Mouse (Mus musculus) CH12.LX (cell line): ENCODE results near the gene Paox. TPM values are rescaled to one million over a fixed set of nuclear protein-coding genes. Genes with fewer than 3 reads are reported as not detected.

Experiments
- DNase-seq: peaks from one replicate; pipeline ENCODE4 v3.0.0-alpha.2; 2013; ENCODE audit errors: extremely low read depth
- H3K27ac ChIP-seq: 2 replicates; pipeline ENCODE4 v1.5.1; 2012; ENCODE audit warnings: low read depth, mild to moderate bottlenecking, control low read depth, moderate library complexity; ENCODE audit not compliant: insufficient read depth
- H3K27me3 ChIP-seq: replicated peaks from 2 replicates; pipeline ENCODE3; 2012; ENCODE audit warnings: inconsistent platforms
- H3K36me3 ChIP-seq, 2 experiments: replicated peaks in 1 of 2; 2 replicates each; pipeline versions ENCODE3 to v1.6.1; 2012; ENCODE audit warnings: inconsistent platforms in 1 of 2, low read length in 1 of 2, mild to moderate bottlenecking in 1 of 2, mixed read lengths in 1 of 2, moderate library complexity in 1 of 2; ENCODE audit not compliant: control insufficient read depth in 1 of 2, insufficient read depth in 1 of 2
- H3K4me1 ChIP-seq, 2 experiments: 2 replicates each; pipeline ENCODE4 v1.6.1; 2012; ENCODE audit warnings: inconsistent platforms in 1 of 2, moderate library complexity in 1 of 2; ENCODE audit not compliant: insufficient read depth in 2 of 2, control insufficient read depth in 1 of 2
- H3K4me2 ChIP-seq: 2 replicates; pipeline ENCODE4 v1.6.1; 2012; ENCODE audit warnings: low read depth, mild to moderate bottlenecking, control low read depth; ENCODE audit not compliant: poor library complexity, insufficient read depth, severe bottlenecking
- H3K4me3 ChIP-seq, 3 experiments: fragments of 150-350 bp in 1 of 3; sonication (generic) in 1 of 3; replicated peaks in 1 of 3; 2 replicates each; pipeline versions ENCODE3 to v1.5.1; 2011 to 2012; ENCODE audit warnings: low read depth in 2 of 3, low read length in 2 of 3, mild to moderate bottlenecking in 2 of 3, moderate library complexity in 2 of 3, control low read depth in 1 of 3, improper control_type of control experiment in 1 of 3, inconsistent platforms in 1 of 3, mixed read lengths in 1 of 3; ENCODE audit not compliant: poor library complexity in 1 of 3
- H3K79me2 ChIP-seq: replicated peaks from 2 replicates; pipeline ENCODE4 v1.6.1; 2012; ENCODE audit warnings: mild to moderate bottlenecking, moderate library complexity; ENCODE audit not compliant: control insufficient read depth, poor library complexity, insufficient read depth, severe bottlenecking; ENCODE audit errors: extremely low read depth
- H3K9ac ChIP-seq: 2 replicates; pipeline ENCODE4 v1.6.1; 2012; ENCODE audit warnings: low read depth, mild to moderate bottlenecking, control low read depth, moderate library complexity; ENCODE audit not compliant: insufficient read depth
- H3K9me3 ChIP-seq: replicated peaks from 2 replicates; pipeline ENCODE3; 2012; ENCODE audit warnings: low read length, inconsistent platforms, mixed read lengths
- BHLHE40 ChIP-seq: IDR thresholded peaks from 2 replicates; pipeline ENCODE4 v1.6.1; 2011; ENCODE audit warnings: mild to moderate bottlenecking, low read depth, low read length, improper control_type of control experiment
- CHD1 ChIP-seq: IDR thresholded peaks from 2 replicates; pipeline ENCODE4 v1.6.1; 2012; ENCODE audit warnings: low read depth, low read length, improper control_type of control experiment, inconsistent platforms
- CHD2 ChIP-seq: IDR thresholded peaks from 2 replicates; pipeline ENCODE4 v1.6.1; 2011; ENCODE audit warnings: low read length, improper control_type of control experiment
- E2F4 ChIP-seq: IDR thresholded peaks from 2 replicates; pipeline ENCODE4 v1.6.1; 2011; ENCODE audit warnings: low read depth, low read length, improper control_type of control experiment; ENCODE audit not compliant: insufficient replicate concordance
- ELF1 ChIP-seq: IDR thresholded peaks from 2 replicates; pipeline ENCODE4 v1.6.1; 2014; ENCODE audit warnings: low read depth, mild to moderate bottlenecking, inconsistent platforms, low read length, improper control_type of control experiment
- EP300 ChIP-seq: IDR thresholded peaks from 2 replicates; pipeline ENCODE4 v1.6.1; 2011; ENCODE audit warnings: low read length, improper control_type of control experiment
- HCFC1 ChIP-seq: IDR thresholded peaks from 2 replicates; pipeline ENCODE4 v1.6.1; 2012; ENCODE audit warnings: low read depth, mild to moderate bottlenecking, inconsistent platforms, low read length, improper control_type of control experiment
- IRF4 ChIP-seq: IDR thresholded peaks from 2 replicates; pipeline ENCODE4 v1.6.1; 2014; ENCODE audit warnings: low read depth, mild to moderate bottlenecking, inconsistent platforms, low read length, improper control_type of control experiment
- JUND ChIP-seq: conservative IDR thresholded peaks from 2 replicates; pipeline ENCODE4 v1.6.1; 2011; ENCODE audit warnings: low read depth, low read length, improper control_type of control experiment
- MAX ChIP-seq: IDR thresholded peaks from 2 replicates; pipeline ENCODE4 v1.6.1; 2011; ENCODE audit warnings: low read length, improper control_type of control experiment
- MAZ ChIP-seq: IDR thresholded peaks from 2 replicates; pipeline ENCODE4 v1.6.1; 2012; ENCODE audit warnings: low read depth, mild to moderate bottlenecking, inconsistent platforms, low read length, improper control_type of control experiment, moderate library complexity
- MEF2A ChIP-seq: IDR thresholded peaks from 2 replicates; pipeline ENCODE4 v1.6.1; 2014; ENCODE audit warnings: low read depth, mild to moderate bottlenecking, inconsistent platforms, low read length, improper control_type of control experiment, borderline replicate concordance
- MYC ChIP-seq: IDR thresholded peaks from 2 replicates; pipeline ENCODE4 v1.6.1; 2011; ENCODE audit warnings: low read depth, mild to moderate bottlenecking, improper control_type of control experiment, low read length
- NELFE ChIP-seq: IDR thresholded peaks from 2 replicates; pipeline ENCODE4 v1.6.1; 2011; ENCODE audit warnings: low read depth, low read length, improper control_type of control experiment
- NRF1 ChIP-seq: IDR thresholded peaks from 2 replicates; pipeline ENCODE4 v1.6.1; 2014; ENCODE audit warnings: low read depth, mild to moderate bottlenecking, inconsistent platforms, low read length, improper control_type of control experiment, moderate library complexity
- POLR2A ChIP-seq: IDR thresholded peaks from 2 replicates; pipeline ENCODE4 v1.6.1; 2011; ENCODE audit warnings: low read depth, mild to moderate bottlenecking, improper control_type of control experiment, low read length
- POLR2AphosphoS2 ChIP-seq: IDR thresholded peaks from 2 replicates; pipeline ENCODE4 v1.6.1; 2011; ENCODE audit warnings: low read depth, low read length, improper control_type of control experiment
- SIN3A ChIP-seq: IDR thresholded peaks from 2 replicates; pipeline ENCODE4 v1.6.1; 2012; ENCODE audit warnings: low read length, improper control_type of control experiment, inconsistent platforms
- SMC3 ChIP-seq: IDR thresholded peaks from 2 replicates; pipeline ENCODE4 v1.6.1; 2011; ENCODE audit warnings: low read depth, low read length, improper control_type of control experiment
- TBP ChIP-seq: conservative IDR thresholded peaks from 2 replicates; pipeline ENCODE4 v1.6.1; 2011; ENCODE audit warnings: low read depth, low read length, improper control_type of control experiment
- TCF12 ChIP-seq: IDR thresholded peaks from 2 replicates; pipeline ENCODE4 v1.6.1; 2014; ENCODE audit warnings: low read depth, mild to moderate bottlenecking, inconsistent platforms, low read length, improper control_type of control experiment
- USF1 ChIP-seq: IDR thresholded peaks from 2 replicates; pipeline ENCODE4 v1.6.1; 2014; ENCODE audit warnings: low read depth, mild to moderate bottlenecking, inconsistent platforms, low read length, improper control_type of control experiment
- USF2 ChIP-seq: conservative IDR thresholded peaks from 2 replicates; pipeline ENCODE4 v1.6.1; 2011; ENCODE audit warnings: low read depth, low read length, improper control_type of control experiment
- ZKSCAN1 ChIP-seq: IDR thresholded peaks from 2 replicates; pipeline ENCODE4 v1.6.1; 2012; ENCODE audit warnings: low read depth, inconsistent platforms, low read length, improper control_type of control experiment, borderline replicate concordance
- ZMIZ1 ChIP-seq: IDR thresholded peaks from 2 replicates; pipeline ENCODE4 v1.6.1; 2012; ENCODE audit warnings: low read depth, mild to moderate bottlenecking, inconsistent platforms, low read length, improper control_type of control experiment
- ZNF384 ChIP-seq: IDR thresholded peaks from 2 replicates; pipeline ENCODE4 v1.6.1; 2012; ENCODE audit warnings: low read depth, low read length, improper control_type of control experiment, inconsistent platforms
- dilution Hi-C: fragments of 300-500 bp; cut with MboI; formaldehyde crosslinking; loops from 2 replicates; pipeline ENCODE4 v1.14.3; 2020; ENCODE audit warnings: low sequenced_read_pairs; ENCODE audit not compliant: extremely low pct_unique_long_range_greater_than_20kb, extremely low pct_ligation_motif_present
- in situ Hi-C: fragments of 300-500 bp; cut with MboI; formaldehyde crosslinking; loops from 3 replicates; pipeline ENCODE4 v1.14.3; 2019; ENCODE audit warnings: low sequenced_read_pairs, low pct_ligation_motif_present, low pct_unique_long_range_greater_than_20kb, mixed read lengths
- polyA plus RNA-seq: library from polyadenylated mRNA; unstranded; fragments of >175 nt; gene quantifications from 2 replicates; pipeline ENCODE4 v1.2.1, GENCODE M21; 2012; ENCODE audit warnings: low read depth; ENCODE audit not compliant: insufficient read length
- total RNA-seq, 2 experiments: library from RNA; depleted of rRNA; stranded (reverse); fragments of 300-350 nt in 1 of 2; fragments of >200 nt in 1 of 2; gene quantifications; 2 replicates each; pipeline ENCODE4 v1.2.3; 2012 to 2014

Gene Paox
- total and polyA plus RNA-seq, 3 experiments = 30.4 to 40.0 (median 34.5) TPM

DNA sequence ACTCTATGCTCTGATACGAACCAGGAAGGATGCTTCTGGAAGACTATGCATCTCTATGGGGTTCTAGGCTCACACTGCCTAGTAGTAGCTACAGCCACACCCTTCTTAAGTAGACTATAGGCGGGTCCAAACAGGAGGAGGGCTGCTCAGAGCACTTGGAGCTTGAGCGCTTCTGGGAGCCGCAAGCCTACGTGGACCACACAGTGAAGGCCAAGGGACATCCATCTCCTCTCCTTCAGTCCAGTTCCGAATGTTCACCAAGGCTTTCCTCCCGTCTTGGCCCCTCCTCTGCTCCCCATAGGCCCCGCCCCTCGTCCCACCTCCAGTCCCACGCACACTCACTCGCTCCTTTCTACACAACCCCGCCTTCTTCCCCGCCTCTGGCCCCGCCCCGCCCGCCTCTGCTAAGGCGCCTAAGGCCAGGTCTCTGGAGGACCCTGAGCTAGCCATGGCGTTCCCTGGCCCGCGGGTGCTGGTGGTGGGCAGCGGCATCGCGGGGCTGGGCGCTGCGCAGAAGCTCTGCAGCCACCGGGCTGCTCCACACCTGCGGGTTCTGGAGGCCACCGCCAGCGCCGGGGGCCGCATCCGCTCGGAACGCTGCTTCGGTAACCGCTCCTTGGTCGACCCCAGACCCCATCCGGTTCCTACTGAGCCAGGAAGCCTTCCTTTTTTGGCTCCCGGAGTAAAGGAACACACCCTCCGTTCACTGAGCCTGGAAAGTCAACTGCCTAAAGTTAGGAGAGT lies 9.9 kb downstream of the Paox start:
- H3K4me3 ChIP-seq = peak overlapping the region; percentile 47 to 90 (median 84)
- H3K27me3 ChIP-seq = no peaks in the 10 kb centered on the region
- peak overlapping the region; percentile 86 for H3K4me2 ChIP-seq
- H3K4me1 ChIP-seq = peaks cover 20 to 75% of the 10 kb centered on the region in 2 experiments
- in situ Hi-C loops (no loop called here), dilution Hi-C loops (no loop called here)
- peak; percentile 96 for DNase-seq
- peaks cover 3% of the 10 kb centered on the region for H3K79me2 ChIP-seq
- H3K36me3 ChIP-seq = peaks cover 13 to 21% of the 10 kb centered on the region in 2 experiments
- H3K9me3 ChIP-seq = no peaks in the 10 kb centered on the region
- TF ChIP-seq NRF1 (peak; percentile 78), E2F4 (no peak), POLR2AphosphoS2 (peak; percentile 39; the same call in 1 of the 2 replicates), TCF12 (peak; percentile 51; the same call in 1 of the 2 replicates), SIN3A (peak; percentile 43; the same call in 1 of the 2 replicates), MEF2A (peak; percentile 18), SMC3 (no peak), NELFE (0 out of 2 replicates have a peak, but pooled peaks have one; percentile 10), MAZ (peak; percentile 24; the same call in 1 of the 2 replicates), ELF1 (peak; percentile 57), POLR2A (peak; percentile 71), ZMIZ1 (peak; percentile 75; the same call in 1 of the 2 replicates), HCFC1 (peak; percentile 48; the same call in 1 of the 2 replicates), MAX (peak; percentile 13; the same call in 1 of the 2 replicates), TBP (peak; percentile 94), MYC (no peak), USF1 (no peak)
- H3K27ac ChIP-seq = peak overlapping the region; percentile 93
- peak overlapping the region; percentile 89 for H3K9ac ChIP-seq

GRCm38 (mm10) chr7:140126022-140126350 lies 10.4 kb downstream of the Paox start:
- in situ Hi-C loops = no loop called here
- H3K4me1 ChIP-seq = peaks cover 17 to 71% of the 10 kb centered on the region in 2 experiments
- H3K36me3 ChIP-seq = peaks cover 15 to 25% of the 10 kb centered on the region in 2 experiments
- dilution Hi-C loops = no loop called here
- H3K4me2 ChIP-seq = peak overlapping the region; percentile 86
- H3K4me3 ChIP-seq = peak overlapping the region; percentile 47 to 90 (median 84)
- DNase-seq = no peak
- H3K27me3 ChIP-seq = no peaks in the 10 kb centered on the region
- no peak for TF ChIP-seq ELF1
- no peak for TF ChIP-seq MAZ
- no peak for TF ChIP-seq SMC3
- no peak for TF ChIP-seq E2F4
- TF ChIP-seq NELFE = no peak
- TF ChIP-seq POLR2A = no peak
- no peak for TF ChIP-seq USF2
- TF ChIP-seq EP300 = no peak
- TF ChIP-seq CHD1 = no peak
- TF ChIP-seq POLR2AphosphoS2 = no peak
- TF ChIP-seq ZKSCAN1 = no peak
- no peak for TF ChIP-seq CHD2
- TF ChIP-seq BHLHE40 = no peak
- no peak for TF ChIP-seq IRF4
- no peak for TF ChIP-seq MYC
- no peak for TF ChIP-seq JUND
- no peak for TF ChIP-seq NRF1
- no peak for TF ChIP-seq ZNF384
- TF ChIP-seq HCFC1 = no peak
- peak overlapping the region; percentile 89 for H3K9ac ChIP-seq
- H3K27ac ChIP-seq = no peak overlapping the region
- H3K79me2 ChIP-seq = peaks cover 3% of the 10 kb centered on the region
- H3K9me3 ChIP-seq = no peaks in the 10 kb centered on the region
